Mouse (Mus musculus) MEL (cell line): ENCODE data around the gene Vwa5b2. TPM values are rescaled to one million over a fixed set of nuclear protein-coding genes. Genes with fewer than 3 reads are reported as not detected.

Experiments used
- DNase-seq: peaks from one replicate; pipeline ENCODE4 v3.0.0; 2011; ENCODE audit warnings: low read depth, low spot score
- H3K27ac ChIP-seq: 2 replicates; pipeline ENCODE4 v1.5.1; 2012; ENCODE audit warnings: low read depth, mild to moderate bottlenecking, control low read depth, low read length, moderate library complexity; ENCODE audit not compliant: control insufficient read depth
- H3K27me3 ChIP-seq, 2 experiments: fragments of 150-350 bp in 1 of 2; sonication (generic) in 1 of 2; 2 replicates each; pipeline ENCODE4 v1.6.1; 2012; ENCODE audit warnings: low read length in 2 of 2, mild to moderate bottlenecking in 2 of 2, improper control_type of control experiment in 1 of 2, moderate library complexity in 1 of 2; ENCODE audit not compliant: insufficient read depth in 2 of 2, control insufficient read depth in 1 of 2
- H3K36me3 ChIP-seq, 2 experiments: 2 replicates each; pipeline ENCODE4 v1.6.1; 2012 to 2014; ENCODE audit warnings: low read length in 2 of 2, improper control_type of control experiment in 1 of 2, inconsistent platforms in 1 of 2, mild to moderate bottlenecking in 1 of 2; ENCODE audit not compliant: insufficient read depth in 2 of 2, control insufficient read depth in 1 of 2
- H3K4me1 ChIP-seq, 2 experiments: fragments of 150-350 bp in 1 of 2; sonication (generic) in 1 of 2; 2 replicates each; pipeline ENCODE4 v1.6.1; 2012; ENCODE audit warnings: low read length in 2 of 2, improper control_type of control experiment in 1 of 2, mild to moderate bottlenecking in 1 of 2; ENCODE audit not compliant: insufficient read depth in 2 of 2, control insufficient read depth in 1 of 2
- H3K4me3 ChIP-seq, 2 experiments: fragments of 150-350 bp in 1 of 2; sonication (generic) in 1 of 2; 2 replicates each; pipeline ENCODE4 v1.5.1; 2012; ENCODE audit warnings: low read depth in 2 of 2, low read length in 2 of 2, mild to moderate bottlenecking in 2 of 2, moderate library complexity in 2 of 2, control low read depth in 1 of 2, improper control_type of control experiment in 1 of 2; ENCODE audit not compliant: control insufficient read depth in 1 of 2, insufficient read depth in 1 of 2
- H3K79me2 ChIP-seq: 2 replicates; pipeline ENCODE4 v1.6.1; 2012; ENCODE audit warnings: mild to moderate bottlenecking, low read length, moderate library complexity; ENCODE audit not compliant: control insufficient read depth, poor library complexity, insufficient read depth
- H3K9ac ChIP-seq: 2 replicates; pipeline ENCODE4 v1.6.1; 2012; ENCODE audit warnings: low read depth, mild to moderate bottlenecking, control low read depth, low read length, moderate library complexity; ENCODE audit not compliant: control insufficient read depth, poor library complexity, severe bottlenecking
- H3K9me3 ChIP-seq: fragments of 150-350 bp; sonication (generic); replicated peaks from 2 replicates; pipeline ENCODE4 v1.6.1; 2012; ENCODE audit warnings: mild to moderate bottlenecking, low read length, improper control_type of control experiment, moderate library complexity; ENCODE audit not compliant: insufficient read depth
- BHLHE40 ChIP-seq: IDR thresholded peaks from 2 replicates; pipeline ENCODE4 v1.6.1; 2012; ENCODE audit warnings: low read depth, mild to moderate bottlenecking, inconsistent platforms, low read length, improper control_type of control experiment, borderline replicate concordance
- CHD1 ChIP-seq: IDR thresholded peaks from 2 replicates; pipeline ENCODE4 v1.6.1; 2012; ENCODE audit warnings: low read depth, mild to moderate bottlenecking, inconsistent platforms, low read length, improper control_type of control experiment
- EP300 ChIP-seq, 2 experiments: IDR thresholded peaks; 2 replicates each; pipeline ENCODE4 v1.6.1; 2011; ENCODE audit warnings: improper control_type of control experiment in 2 of 2, low read length in 2 of 2, low read depth in 1 of 2, mild to moderate bottlenecking in 1 of 2
- GABPA ChIP-seq: IDR thresholded peaks from 2 replicates; pipeline ENCODE4 v1.6.1; 2012; ENCODE audit warnings: low read depth, mild to moderate bottlenecking, inconsistent platforms, low read length, improper control_type of control experiment, moderate library complexity
- GATA1 ChIP-seq: IDR thresholded peaks from 2 replicates; pipeline ENCODE4 v1.6.1; 2011; ENCODE audit warnings: low read depth, low read length, improper control_type of control experiment
- JUND ChIP-seq: IDR thresholded peaks from 2 replicates; pipeline ENCODE4 v1.6.1; 2011; ENCODE audit warnings: low read depth, mild to moderate bottlenecking, improper control_type of control experiment, low read length
- MAFK ChIP-seq: IDR thresholded peaks from 2 replicates; pipeline ENCODE4 v1.6.1; 2011; ENCODE audit warnings: low read depth, mild to moderate bottlenecking, low read length, improper control_type of control experiment, borderline replicate concordance
- NELFE ChIP-seq: IDR thresholded peaks from 2 replicates; pipeline ENCODE4 v1.6.1; 2011; ENCODE audit warnings: low read depth, low read length, improper control_type of control experiment
- POLR2AphosphoS2 ChIP-seq: IDR thresholded peaks from 2 replicates; pipeline ENCODE4 v1.6.1; 2011; ENCODE audit warnings: low read length, improper control_type of control experiment
- SMC3 ChIP-seq: IDR thresholded peaks from 2 replicates; pipeline ENCODE4 v1.6.1; 2011; ENCODE audit warnings: low read depth, low read length, improper control_type of control experiment
- TBP ChIP-seq: IDR thresholded peaks from 2 replicates; pipeline ENCODE4 v1.8.0; 2011; ENCODE audit warnings: low read depth, low read length, improper control_type of control experiment
- USF1 ChIP-seq: IDR thresholded peaks from 2 replicates; pipeline ENCODE4 v1.6.1; 2014; ENCODE audit warnings: low read depth, mild to moderate bottlenecking, inconsistent platforms, low read length, improper control_type of control experiment, moderate library complexity
- USF2 ChIP-seq, 2 experiments: IDR thresholded peaks; 2 replicates each; pipeline ENCODE4 v1.6.1; 2011 to 2012; ENCODE audit warnings: improper control_type of control experiment in 2 of 2, low read length in 2 of 2, borderline replicate concordance in 1 of 2, inconsistent platforms in 1 of 2, low read depth in 1 of 2, mild to moderate bottlenecking in 1 of 2; ENCODE audit not compliant: insufficient read depth in 1 of 2
- ZKSCAN1 ChIP-seq: IDR thresholded peaks from 2 replicates; pipeline ENCODE4 v1.6.1; 2012; ENCODE audit warnings: low read depth, mild to moderate bottlenecking, inconsistent platforms, low read length, improper control_type of control experiment, moderate library complexity
- polyA plus RNA-seq, 2 experiments: library from polyadenylated mRNA; stranded (reverse) in 1 of 2; unstranded in 1 of 2; fragments of >175 nt in 1 of 2; fragments of >200 nt in 1 of 2; gene quantifications; 2 replicates each; pipeline versions ENCODE4 v1.2.1 to v1.2.4; 2012; ENCODE audit warnings: low replicate concordance in 2 of 2, low read depth in 1 of 2; ENCODE audit not compliant: insufficient read length in 2 of 2, insufficient read depth in 1 of 2, missing spikeins in 1 of 2
- total RNA-seq: library from RNA; depleted of rRNA; stranded (reverse); fragments of 300-350 nt; gene quantifications from 2 replicates; pipeline ENCODE4 v1.2.3, GENCODE M21; 2012

Vwa5b2 gene
- total and polyA plus RNA-seq, 3 experiments = 0.15 to 0.33 TPM; not detected in 1

DNA sequence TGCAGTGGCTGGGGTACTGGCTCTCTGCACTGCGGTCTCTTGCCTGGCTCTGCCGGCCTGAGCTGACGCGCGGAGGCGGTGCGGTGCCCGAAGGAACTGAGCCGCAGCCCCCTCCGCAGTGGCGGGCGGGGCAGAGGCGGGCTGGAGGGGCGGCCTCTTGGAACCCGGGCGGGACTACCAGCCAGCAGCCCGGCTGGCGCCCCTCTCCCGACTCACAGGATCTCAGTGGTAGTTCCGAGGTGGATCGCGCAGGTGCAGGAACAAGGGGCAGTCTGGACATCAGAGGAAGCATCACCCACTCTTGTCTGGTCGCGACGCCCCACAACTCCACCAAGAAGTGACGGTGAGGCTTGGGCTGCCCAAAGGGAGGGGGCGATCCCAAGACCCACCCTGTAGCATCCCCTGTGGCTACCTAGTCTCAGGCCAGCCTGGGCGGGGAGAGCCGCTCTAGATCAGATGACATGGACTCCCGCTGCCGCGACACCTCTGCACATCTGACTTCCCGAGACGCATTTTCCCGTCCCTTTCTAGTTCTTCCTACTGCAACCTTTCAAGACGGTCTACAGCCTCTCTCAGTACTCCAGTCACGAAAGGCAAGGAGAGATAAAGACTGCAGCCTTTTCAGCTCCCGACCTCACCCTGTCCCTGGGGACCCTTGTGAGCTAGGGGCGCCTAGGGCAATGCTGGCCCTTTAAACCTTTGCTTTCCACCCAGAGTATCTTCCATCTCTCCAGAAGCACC, 838 bp downstream of the Vwa5b2 start:
- no peak for DNase-seq
- Histone ChIP-seq H3K27me3 (peaks cover 0 to 4% of the 10 kb centered on the region in 2 experiments; a peak in 2 of 4 replicates), H3K9ac (no peak overlapping the region), H3K36me3 (peaks cover 0 to 5% of the 10 kb centered on the region in 2 experiments; a peak in 2 of 4 replicates), H3K4me3 (no peak overlapping the region), H3K27ac (no peak overlapping the region), H3K79me2 (no peaks in the 10 kb centered on the region), H3K9me3 (no peaks in the 10 kb centered on the region), H3K4me1 (peaks cover 3 to 9% of the 10 kb centered on the region in 2 experiments; a peak in 3 of 4 replicates)
- TF ChIP-seq NELFE (no peak), USF2 (IDR thresholded peaks at IDR 0.05; ENCODE audit: borderline replicate concordance in 1 of 2, insufficient read depth in 1 of 2, low read depth in 1 of 2, low read length in 2 of 2) (no peak), TBP (no peak), SMC3 (no peak), BHLHE40 (no peak), MAFK (no peak), EP300 (IDR thresholded peaks at IDR 0.05; ENCODE audit: low read depth in 1 of 2, low read length in 2 of 2) (no peak), GATA1 (no peak), GABPA (no peak), CHD1 (no peak)

GRCm38 (mm10) chr16:20590680-20591038, 1.4 kb downstream of the Vwa5b2 start:
- H3K27me3 ChIP-seq = peaks cover 0 to 4% of the 10 kb centered on the region in 2 experiments; a peak in 2 of 4 replicates
- H3K4me1 ChIP-seq = peaks cover 6 to 15% of the 10 kb centered on the region in 2 experiments
- peaks cover 0 to 10% of the 10 kb centered on the region in 2 experiments; a peak in 2 of 4 replicates for H3K36me3 ChIP-seq
- no peak overlapping the region for H3K27ac ChIP-seq
- no peaks in the 10 kb centered on the region for H3K9me3 ChIP-seq
- H3K9ac ChIP-seq = no peak overlapping the region
- H3K79me2 ChIP-seq = no peaks in the 10 kb centered on the region
- H3K4me3 ChIP-seq = no peak overlapping the region
- TF ChIP-seq USF2 (IDR thresholded peaks at IDR 0.05; ENCODE audit: borderline replicate concordance in 1 of 2, insufficient read depth in 1 of 2, low read depth in 1 of 2, low read length in 2 of 2) = no peak
- no peak for TF ChIP-seq ZKSCAN1
- TF ChIP-seq POLR2AphosphoS2 = no peak
- TF ChIP-seq USF1 = no peak
- TF ChIP-seq MAFK = no peak
- no peak for TF ChIP-seq JUND
- no peak for DNase-seq
